Mouse (Mus musculus) embryonic fibroblast, embryonic 13.5 days (primary cell): ENCODE results near the gene Cog5.

Experiments
- CTCF ChIP-seq: IDR thresholded peaks from 2 replicates; pipeline ENCODE4 v1.5.1; 2011; ENCODE audit warnings: mild to moderate bottlenecking, control low read depth, low read length, moderate library complexity, borderline replicate concordance; ENCODE audit not compliant: insufficient read depth
- POLR2A ChIP-seq: IDR thresholded peaks from 2 replicates; pipeline ENCODE4 v1.6.1; 2011; ENCODE audit warnings: low read depth, mild to moderate bottlenecking, control low read depth, low read length, moderate library complexity

DNA sequence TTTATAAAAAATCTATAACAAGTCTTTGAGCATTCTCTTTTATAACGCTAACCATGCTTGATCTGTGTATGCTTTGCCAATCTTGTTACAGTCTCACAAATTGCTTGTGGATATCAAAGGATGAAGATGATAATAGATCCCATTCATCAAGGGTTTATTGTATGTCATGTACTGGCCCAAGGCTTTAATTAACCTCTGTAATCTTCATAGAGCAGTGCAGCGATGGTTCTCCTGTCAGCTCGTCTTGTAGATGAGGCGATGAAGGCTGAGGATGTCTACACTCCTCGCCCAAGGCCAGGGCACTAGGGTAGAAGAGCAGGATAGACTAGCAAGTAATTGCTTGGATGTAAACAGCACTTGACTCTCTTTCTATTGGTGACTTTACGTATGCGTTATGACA, 164.9 kb downstream of the Cog5 start:
- TF ChIP-seq POLR2A: no peak
- no peak for TF ChIP-seq CTCF
